Mouse (Mus musculus) gastrocnemius, postnatal 25 days (tissue): ENCODE measurements at regions not wholly inside any gene's neighbourhood (a gene's known extent, or its start where the extent isn't known, plus 50 kb on each side); places are given as distances from the start of the nearest gene placed in this dataset.
"Not testable (repeated sequence)": the region's sequence is repeated elsewhere in the genome, so short reads cannot be mapped to it uniquely, and the experiment has no call there.

Source experiments
- DNase-seq: peaks from one replicate; pipeline ENCODE4 v3.0.0; 2022

- no peak for DNase-seq
These were observed 56.5 kb downstream of the Gm8797 start for GRCm38 (mm10) chr3:5806947-5807575.

GRCm38 (mm10) chr3:5811071-5811590 is 60.5 kb downstream of the Gm8797 start:
- DNase-seq, result no peak

- not testable (repeated sequence) for DNase-seq
These were observed 69.6 kb downstream of the Gm8797 start for GRCm38 (mm10) chr3:5820243-5820642.

DNA sequence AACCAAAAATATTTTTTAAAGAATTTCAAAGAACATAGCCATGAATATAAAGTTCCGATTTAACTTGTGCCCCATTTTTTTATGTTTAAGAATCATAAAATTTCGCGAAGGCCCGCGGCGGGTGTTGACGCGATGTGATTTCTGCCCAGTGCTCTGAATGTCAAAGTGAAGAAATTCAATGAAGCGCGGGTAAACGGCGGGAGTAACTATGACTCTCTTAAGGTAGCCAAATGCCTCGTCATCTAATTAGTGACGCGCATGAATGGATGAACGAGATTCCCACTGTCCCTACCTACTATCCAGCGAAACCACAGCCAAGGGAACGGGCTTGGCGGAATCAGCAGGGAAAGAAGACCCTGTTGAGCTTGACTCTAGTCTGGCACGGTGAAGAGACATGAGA is 109.6 kb downstream of the Gm8797 start:
- DNase-seq, result peak; percentile 96

DNA sequence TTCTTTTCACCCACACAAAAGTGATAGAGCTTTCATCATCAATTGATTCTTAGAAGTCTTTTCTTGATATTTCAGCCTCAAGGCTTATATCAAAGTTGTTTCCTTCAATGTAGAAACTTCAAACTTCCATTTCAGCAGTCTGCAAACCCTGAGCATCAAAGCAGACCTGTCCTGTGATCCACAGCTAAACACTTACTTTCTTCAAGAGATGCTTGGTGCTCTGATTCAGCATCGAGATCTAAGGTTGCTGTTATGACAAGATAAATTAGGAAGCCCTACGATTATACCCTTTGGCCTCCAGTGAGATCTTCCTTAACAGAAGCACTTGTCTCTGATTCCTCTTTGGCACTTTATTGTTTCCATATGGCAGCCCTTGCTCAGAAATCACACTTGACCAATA is 119.8 kb downstream of the Gm8797 start:
- no peak for DNase-seq

GRCm38 (mm10) chr3:5879113-5879512 is 128.5 kb downstream of the Gm8797 start:
- DNase-seq, result no peak

DNA sequence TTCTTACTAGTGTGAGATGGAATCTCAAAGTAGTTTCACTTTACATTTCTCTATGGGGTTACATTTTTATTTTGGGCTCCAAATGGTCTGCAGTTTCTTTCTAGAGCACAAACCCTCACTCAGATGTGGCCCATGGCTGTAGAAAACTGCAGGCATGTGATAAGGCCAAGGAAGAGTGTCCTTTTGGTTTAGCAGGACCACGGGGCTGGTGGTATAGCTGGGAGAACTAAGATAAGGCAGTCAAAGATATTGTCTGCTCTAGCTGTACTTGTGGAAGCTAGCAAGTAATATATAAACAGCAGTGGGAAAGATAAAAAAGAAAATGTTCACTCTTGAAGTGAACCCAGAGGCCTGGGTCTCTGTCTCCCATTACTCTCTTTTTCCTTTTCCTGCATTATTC is 166.9 kb downstream of the Gm8797 start:
- no peak for DNase-seq

GRCm38 (mm10) chr3:5950243-5950642 is 199.6 kb downstream of the Gm8797 start:
- DNase-seq, result not testable (repeated sequence)

- DNase-seq, result not testable (repeated sequence)
These were observed 238.5 kb downstream of the Gm8797 start for GRCm38 (mm10) chr3:5989011-5989645.

GRCm38 (mm10) chr3:6004423-6004822 is 253.8 kb downstream of the Gm8797 start:
- DNase-seq, result no peak

- no peak for DNase-seq
These were observed 268.1 kb downstream of the Gm8797 start for GRCm38 (mm10) chr3:6018749-6019148.

DNA sequence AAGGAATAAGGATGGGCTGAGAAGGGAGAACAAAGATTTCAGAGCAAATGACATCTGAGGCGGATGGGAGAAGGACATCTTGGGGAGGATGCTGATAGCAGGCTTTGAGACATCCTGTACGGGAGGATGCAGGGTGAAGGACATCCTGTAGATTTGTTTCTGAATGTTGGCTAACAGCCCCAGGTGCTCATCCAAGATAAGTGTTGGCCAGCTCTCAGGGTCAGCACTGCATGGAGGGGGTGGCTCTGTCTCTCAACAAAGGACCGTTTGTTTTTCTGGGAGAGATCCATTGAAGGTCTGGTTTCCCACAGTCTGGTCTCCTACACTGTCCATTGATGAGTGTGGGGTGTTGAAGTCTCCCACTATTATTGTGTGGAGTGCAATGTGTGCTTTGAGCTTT is 290.7 kb downstream of the Gm8797 start:
- DNase-seq, result not testable (repeated sequence)

GRCm38 (mm10) chr3:6049472-6050045 is 299.0 kb downstream of the Gm8797 start:
- no peak for DNase-seq

- DNase-seq, result no peak
These were observed 301.3 kb downstream of the Gm8797 start for GRCm38 (mm10) chr3:6051901-6052300.

DNA sequence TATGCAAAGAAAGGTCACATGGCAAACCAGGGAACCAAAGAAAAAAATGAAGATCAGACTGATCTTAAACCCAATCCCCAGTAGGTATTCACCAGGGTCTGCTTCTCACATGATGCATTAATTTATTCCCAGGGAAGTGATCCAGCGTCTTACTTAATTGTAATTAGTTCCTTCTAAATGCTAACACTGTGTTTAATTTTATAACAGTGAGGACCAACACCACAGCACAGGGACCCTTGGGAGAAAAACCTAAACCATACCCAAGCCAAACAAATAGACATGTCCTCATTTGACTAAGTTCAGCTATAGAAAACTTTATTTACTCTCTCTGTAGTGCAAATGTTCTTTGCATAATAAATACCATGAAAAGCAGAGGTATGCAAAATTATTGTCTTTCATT is 333.2 kb downstream of the Gm8797 start:
- no peak for DNase-seq

GRCm38 (mm10) chr3:6087267-6087666 is 336.7 kb downstream of the Gm8797 start:
- DNase-seq, result no peak

GRCm38 (mm10) chr3:6093931-6094330 is 343.3 kb downstream of the Gm8797 start:
- DNase-seq, result no peak

DNA sequence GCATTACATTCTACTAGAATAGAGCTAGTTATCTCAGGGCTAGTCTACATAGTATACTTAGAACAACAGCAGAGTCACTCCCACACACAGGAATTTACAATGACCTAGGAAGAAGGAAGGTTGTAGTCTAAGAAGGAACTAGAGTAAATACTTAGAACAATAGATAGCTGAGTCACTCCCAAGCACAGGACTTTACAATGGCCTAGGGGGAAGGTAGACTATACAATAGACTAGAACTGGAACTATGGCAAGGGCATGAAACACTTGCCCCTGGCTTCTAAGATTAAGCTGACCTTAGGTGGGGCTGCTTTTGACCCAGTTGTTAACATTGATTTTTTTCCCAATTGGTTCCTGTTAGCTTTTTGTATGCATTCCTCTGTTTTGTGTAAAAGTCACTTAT is 343.8 kb downstream of the Gm8797 start:
- not testable (repeated sequence) for DNase-seq

DNA sequence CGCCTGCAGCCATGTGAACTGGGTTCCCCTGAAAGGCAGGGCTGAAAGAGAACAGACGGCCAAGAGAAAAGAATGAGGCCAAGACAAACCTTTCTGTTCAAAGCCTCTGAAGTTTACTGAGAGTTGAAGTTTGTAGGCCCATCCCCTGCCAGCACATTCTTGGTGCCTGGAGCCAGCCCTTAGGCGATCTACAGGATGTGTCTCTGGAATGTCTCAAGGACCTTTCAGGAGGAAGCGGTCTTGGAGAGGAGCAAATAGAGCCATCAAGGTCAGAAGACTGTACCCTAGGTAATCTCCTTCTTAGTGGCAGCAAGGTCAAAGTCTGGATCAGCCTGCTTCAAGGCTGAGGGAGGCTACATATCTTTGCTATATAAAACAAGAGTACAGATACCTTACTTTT is 350.3 kb downstream of the Gm8797 start:
- DNase-seq, result peak; percentile 5

GRCm38 (mm10) chr3:6102866-6103265 is 352.3 kb downstream of the Gm8797 start:
- no peak for DNase-seq

DNA sequence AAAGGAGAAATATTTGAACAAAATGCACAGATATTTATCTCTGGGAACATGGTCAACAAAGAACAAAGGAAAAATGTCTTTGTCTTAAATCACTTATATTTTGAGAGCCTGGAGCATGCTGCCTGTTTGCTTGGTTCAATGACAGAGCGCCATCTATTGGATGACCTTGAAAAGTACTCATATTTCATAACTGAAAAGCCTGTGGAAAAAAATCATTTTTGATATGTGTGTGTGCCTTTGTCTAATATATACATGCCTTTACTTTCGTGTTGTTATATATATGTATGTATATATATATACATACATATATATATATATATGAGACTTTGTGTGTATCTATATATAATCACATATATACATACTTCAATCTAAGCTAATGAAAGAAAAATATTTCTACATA is 356.1 kb downstream of the Gm8797 start:
- no peak for DNase-seq

- no peak for DNase-seq
These were observed 357.0 kb downstream of the Gm8797 start for GRCm38 (mm10) chr3:6107377-6108155.

- DNase-seq, result no peak
These were observed 368.1 kb downstream of the Gm8797 start for GRCm38 (mm10) chr3:6118721-6119120.
